In the genomic region with DNA sequence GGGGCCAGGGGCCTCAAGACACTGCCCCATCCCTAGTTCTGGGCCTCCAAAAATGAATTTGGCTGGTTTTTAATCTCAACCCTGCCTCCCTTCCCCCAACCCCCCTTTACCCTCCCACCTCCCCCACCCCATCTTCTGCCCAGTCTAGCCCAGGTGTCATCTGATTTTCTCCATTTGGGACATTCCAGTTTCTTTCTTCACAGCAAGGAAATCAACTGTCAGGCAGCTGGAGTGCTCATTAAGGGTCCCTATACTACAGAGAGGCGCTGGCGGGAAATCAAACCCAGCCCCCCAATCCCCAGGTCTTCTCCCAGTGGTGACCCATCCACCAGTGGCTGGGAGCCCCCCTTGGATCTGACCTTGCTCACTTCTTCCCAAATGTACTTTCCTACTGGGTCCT, we compare ENCODE assay signal across 26 mouse cellular contexts. TPM values are rescaled to one million over a fixed set of nuclear protein-coding genes. Genes with fewer than 3 reads are reported as not detected.
"Had no signal": no experiment of that assay in that cellular context is flagged by ENCODE, and none has a peak within 500 bp of the region (broad histone marks: within the 10 kb centered on the region; RNA-seq: fewer than 3 reads in every experiment).

No protein-coding gene starts in this region.

- H3K9me3 ChIP-seq: heart, embryonic 15.5 days; hindbrain, embryonic 13.5 days; hindbrain, embryonic 15.5 days; kidney, embryonic 15.5 days; limb, embryonic 10.5 days; limb, embryonic 12.5 days had no signal

- H3K27ac ChIP-seq: heart, adult 2 months; heart, embryonic 13.5 days; heart, embryonic 15.5 days; hindbrain, embryonic 13.5 days; hindbrain, embryonic 15.5 days; hindbrain, postnatal 0 days; kidney, embryonic 15.5 days; kidney, postnatal 0 days; limb, embryonic 10.5 days; limb, embryonic 12.5 days had no signal

- ATAC-seq: forebrain, postnatal 0 days; hindbrain, postnatal 0 days; intestine, embryonic 16.5 days had no signal

- H3K36me3 ChIP-seq: heart, embryonic 13.5 days; heart, embryonic 15.5 days; hindbrain, embryonic 13.5 days; hindbrain, embryonic 15.5 days; kidney, embryonic 15.5 days; limb, embryonic 10.5 days; limb, embryonic 12.5 days had no signal

- H3K4me2 ChIP-seq: heart, embryonic 11.5 days; heart, embryonic 13.5 days; heart, embryonic 15.5 days; hindbrain, embryonic 13.5 days; hindbrain, embryonic 15.5 days; kidney, embryonic 15.5 days; limb, embryonic 12.5 days had no signal

- DNase-seq: forebrain, postnatal 0 days; gastrocnemius, postnatal 14 days; gastrocnemius, postnatal 36 days; heart, adult 11 months; heart, adult 2 months; heart, postnatal 14 days; heart, postnatal 36 days; kidney, adult 11 months; kidney, adult 2 months; kidney, adult 9 months; kidney, postnatal 14 days; kidney, postnatal 36 days; layer of hippocampus, adult 9-11 months; layer of hippocampus, postnatal 36 days had no signal

- H3K9ac ChIP-seq: forebrain, postnatal 0 days; heart, embryonic 13.5 days; heart, embryonic 15.5 days; hindbrain, embryonic 13.5 days; hindbrain, embryonic 15.5 days; kidney, embryonic 15.5 days; limb, embryonic 12.5 days had no signal

- H3K4me3 ChIP-seq: heart, adult 2 months; heart, embryonic 13.5 days; heart, embryonic 15.5 days; hindbrain, embryonic 13.5 days; hindbrain, embryonic 15.5 days; kidney, embryonic 15.5 days; limb, embryonic 10.5 days; limb, embryonic 12.5 days had no signal

RNA-seq across cellular contexts. Expression of gene Col13a1, which starts 4.3 kb away (rescaled TPM):
- total RNA-seq: hematopoietic stem cell, adult 5-6 weeks had no signal
